Mouse (Mus musculus): Measurements from ENCODE around the gene Pnpla7. TPM values are rescaled to one million over a fixed set of nuclear protein-coding genes. Genes with fewer than 3 reads are reported as not detected.
A peak's percentile ranks its signal among the peaks of the same experiment; 100 is the strongest.

Gene Pnpla7
- polyA plus RNA-seq, 1 experiment: 26.9 TPM

GRCm38 (mm10) chr2:25087842-25088241, 112.0 kb downstream of the Pnpla7 start:
- no peak for DNase-seq
- 35% methylated on average over 2 of the region's 2 CpGs for WGBS
- no peak overlapping the region for H3K4me3 ChIP-seq (replicated peaks; ENCODE audit: extremely low read depth, low read depth, low read length)
- H3K4me1 ChIP-seq (ENCODE audit: control insufficient read depth, insufficient read depth, low read length): no peaks in the 10 kb centered on the region
- no peak for TF ChIP-seq CTCF (IDR thresholded peaks at IDR 0.05; ENCODE audit: insufficient read depth, low read length)
- TF ChIP-seq POLR2A (IDR thresholded peaks at IDR 0.05; ENCODE audit: borderline replicate concordance, extremely low read depth, low read depth, low read length): no peak

- Histone ChIP-seq H3K4me1 (ENCODE audit: control insufficient read depth, insufficient read depth, low read length) (no peaks in the 10 kb centered on the region), H3K4me3 (replicated peaks; ENCODE audit: extremely low read depth, low read depth, low read length) (no peak overlapping the region)
- no peak for TF ChIP-seq POLR2A (IDR thresholded peaks at IDR 0.05; ENCODE audit: borderline replicate concordance, extremely low read depth, low read depth, low read length)
- TF ChIP-seq CTCF (IDR thresholded peaks at IDR 0.05; ENCODE audit: insufficient read depth, low read length): no peak
- DNase-seq: no peak
- WGBS: 64% methylated on average over 3 of the region's 3 CpGs
Measured at GRCm38 (mm10) chr2:25088636-25089035, 112.8 kb downstream of the Pnpla7 start.

- 41% methylated on average over 17 of the region's 17 CpGs for WGBS
- no peak for TF ChIP-seq CTCF (IDR thresholded peaks at IDR 0.05; ENCODE audit: insufficient read depth, low read length)
- no peak for TF ChIP-seq POLR2A (IDR thresholded peaks at IDR 0.05; ENCODE audit: borderline replicate concordance, extremely low read depth, low read depth, low read length)
- no peaks in the 10 kb centered on the region for H3K4me1 ChIP-seq (ENCODE audit: control insufficient read depth, insufficient read depth, low read length)
- no peak for DNase-seq
- H3K4me3 ChIP-seq (replicated peaks; ENCODE audit: extremely low read depth, low read depth, low read length): no peak overlapping the region
Measured at GRCm38 (mm10) chr2:25094785-25095108, 118.9 kb downstream of the Pnpla7 start.

GRCm38 (mm10) chr2:25095109-25095850, 119.4 kb downstream of the Pnpla7 start, which contains the start of gene Noxa1:
Gene Noxa1 (minus strand): TSS chr2:25095149.
- DNase-seq: no peak
- WGBS: 52% methylated on average over 28 of the region's 28 CpGs
- no peak for TF ChIP-seq CTCF (IDR thresholded peaks at IDR 0.05; ENCODE audit: insufficient read depth, low read length)
- TF ChIP-seq POLR2A (IDR thresholded peaks at IDR 0.05; ENCODE audit: borderline replicate concordance, extremely low read depth, low read depth, low read length): no peak
- Histone ChIP-seq H3K4me3 (replicated peaks; ENCODE audit: extremely low read depth, low read depth, low read length) (no peak within 1 kb of the TSS), H3K4me1 (ENCODE audit: control insufficient read depth, insufficient read depth, low read length) (no peaks in the 10 kb centered on the region)

GRCm38 (mm10) chr2:25098005-25098615, 122.3 kb downstream of the Pnpla7 start:
- Histone ChIP-seq H3K4me1 (ENCODE audit: control insufficient read depth, insufficient read depth, low read length) (no peaks in the 10 kb centered on the region), H3K4me3 (replicated peaks; ENCODE audit: extremely low read depth, low read depth, low read length) (no peak overlapping the region)
- WGBS: 63% methylated on average over 3 of the region's 3 CpGs
- TF ChIP-seq CTCF (IDR thresholded peaks at IDR 0.05; ENCODE audit: insufficient read depth, low read length) (no peak), POLR2A (IDR thresholded peaks at IDR 0.05; ENCODE audit: borderline replicate concordance, extremely low read depth, low read depth, low read length) (no peak)
- no peak for DNase-seq

- no peak for TF ChIP-seq POLR2A (IDR thresholded peaks at IDR 0.05; ENCODE audit: borderline replicate concordance, extremely low read depth, low read depth, low read length)
- peak; percentile 76 for TF ChIP-seq CTCF (IDR thresholded peaks at IDR 0.05; ENCODE audit: insufficient read depth, low read length)
- no peak overlapping the region for H3K4me3 ChIP-seq (replicated peaks; ENCODE audit: extremely low read depth, low read depth, low read length)
- WGBS: 35% methylated on average over 5 of the region's 5 CpGs
- DNase-seq: peak; percentile 42
- no peaks in the 10 kb centered on the region; the same call in 1 of the 2 replicates for H3K4me1 ChIP-seq (ENCODE audit: control insufficient read depth, insufficient read depth, low read length)
Measured at GRCm38 (mm10) chr2:25098956-25099355, 123.1 kb downstream of the Pnpla7 start.

GRCm38 (mm10) chr2:25099703-25100102, 123.9 kb downstream of the Pnpla7 start:
- 86% methylated on average over 3 of the region's 3 CpGs for WGBS
- Histone ChIP-seq H3K4me3 (replicated peaks; ENCODE audit: extremely low read depth, low read depth, low read length) (no peak overlapping the region), H3K4me1 (ENCODE audit: control insufficient read depth, insufficient read depth, low read length) (no peaks in the 10 kb centered on the region; the same call in 1 of the 2 replicates)
- DNase-seq: no peak
- no peak for TF ChIP-seq POLR2A (IDR thresholded peaks at IDR 0.05; ENCODE audit: borderline replicate concordance, extremely low read depth, low read depth, low read length)
- TF ChIP-seq CTCF (IDR thresholded peaks at IDR 0.05; ENCODE audit: insufficient read depth, low read length): no peak

Other genes with a start within 250 kb of the Pnpla7 start
- 2.9 and 3.8 TPM in 2 replicates for gene Cacna1b, start 212.9 kb upstream of the Pnpla7 start, polyA plus RNA-seq (2012; rRNA removed)
- 41.3 and 57.3 TPM in 2 replicates for gene Ehmt1, start 56.4 kb upstream of the Pnpla7 start, polyA plus RNA-seq (2012; rRNA removed)
- gene Arrdc1, start 40.8 kb upstream of the Pnpla7 start, polyA plus RNA-seq (2012; rRNA removed): 221 and 242 TPM in 2 replicates
- 3.7 and 5.5 TPM in 2 replicates for gene Zmynd19, start 26.2 kb upstream of the Pnpla7 start, polyA plus RNA-seq (2012; rRNA removed)
- gene Dph7, start 13.6 kb upstream of the Pnpla7 start, polyA plus RNA-seq (2012; rRNA removed): 12.8 and 17.6 TPM in 2 replicates
- gene Mrpl41, start 935 bp upstream of the Pnpla7 start, polyA plus RNA-seq (2012; rRNA removed): 17.8 and 23.4 TPM in 2 replicates
- 124 and 135 TPM in 2 replicates for gene Nsmf, start 78.3 kb downstream of the Pnpla7 start, polyA plus RNA-seq (2012; rRNA removed)
- gene Entpd8, start 104.3 kb downstream of the Pnpla7 start, polyA plus RNA-seq (2012; rRNA removed): 2.0 and 2.6 TPM in 2 replicates
- 2.1 and 2.4 TPM in 2 replicates for gene Noxa1, start 119.1 kb downstream of the Pnpla7 start, polyA plus RNA-seq (2012; rRNA removed)
- gene Nrarp, start 204.7 kb downstream of the Pnpla7 start, polyA plus RNA-seq (2012; rRNA removed): 46.0 and 69.2 TPM in 2 replicates
- gene Tor4a, start 220.9 kb downstream of the Pnpla7 start, polyA plus RNA-seq (2012; rRNA removed): 52.8 and 54.9 TPM in 2 replicates
- 58.0 and 94.5 TPM in 2 replicates for gene Nelfb, start 235.5 kb downstream of the Pnpla7 start, polyA plus RNA-seq (2012; rRNA removed)
- gene Stpg3, start 238.6 kb downstream of the Pnpla7 start, polyA plus RNA-seq (2012; rRNA removed): not detected in 2 replicates
- gene Fam166a, start 242.7 kb downstream of the Pnpla7 start, polyA plus RNA-seq (2012; rRNA removed): 0.17 TPM in 1 of 2 replicates, not detected in the other
- gene Tubb4b, start 248.7 kb downstream of the Pnpla7 start, polyA plus RNA-seq (2012; rRNA removed): 490 and 623 TPM in 2 replicates